Mouse (Mus musculus) MN1 (cell line): Measurements from ENCODE around the gene Ptms.
A peak's percentile ranks its signal among the peaks of the same experiment; 100 is the strongest.

Experiments used
- DNase-seq: peaks from one replicate; pipeline ENCODE4 v3.0.0-alpha.2; 2016; ENCODE audit warnings: low spot score

Gene Ptms

DNA sequence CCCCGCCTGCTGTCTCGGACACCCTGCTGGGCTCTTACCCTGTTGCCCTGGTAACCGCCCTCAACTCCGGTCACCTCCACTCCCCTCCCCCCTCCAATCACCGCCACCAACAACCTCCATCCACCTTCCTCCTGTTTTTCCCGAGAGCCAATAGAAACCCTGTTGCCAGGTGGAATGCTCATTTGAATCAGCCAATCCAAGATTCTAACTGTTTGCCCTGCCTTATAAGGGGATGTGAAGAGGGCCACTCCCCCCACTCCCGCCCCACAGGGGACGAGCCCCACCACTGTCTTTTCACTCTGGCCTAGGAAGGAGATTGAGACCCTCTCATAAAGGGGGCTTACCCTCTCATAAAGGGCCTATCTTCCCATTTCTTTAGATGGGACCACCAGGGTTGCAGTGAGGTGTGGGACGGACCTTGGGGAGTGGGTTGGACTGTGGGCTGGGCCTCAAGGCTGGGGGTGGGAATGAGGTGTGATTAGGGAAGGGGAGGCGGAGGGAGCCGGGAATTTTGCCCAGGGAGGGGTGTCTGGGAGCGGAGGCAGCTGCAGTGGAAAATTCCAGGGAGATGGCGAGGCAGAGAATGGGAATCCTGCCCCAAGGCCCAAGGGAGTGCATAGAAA lies at the start of gene Ptms:
TSS of gene Ptms (minus strand) at position 409 of the 623 bp plus-strand sequence.
- peak; percentile 96 for DNase-seq

DNA sequence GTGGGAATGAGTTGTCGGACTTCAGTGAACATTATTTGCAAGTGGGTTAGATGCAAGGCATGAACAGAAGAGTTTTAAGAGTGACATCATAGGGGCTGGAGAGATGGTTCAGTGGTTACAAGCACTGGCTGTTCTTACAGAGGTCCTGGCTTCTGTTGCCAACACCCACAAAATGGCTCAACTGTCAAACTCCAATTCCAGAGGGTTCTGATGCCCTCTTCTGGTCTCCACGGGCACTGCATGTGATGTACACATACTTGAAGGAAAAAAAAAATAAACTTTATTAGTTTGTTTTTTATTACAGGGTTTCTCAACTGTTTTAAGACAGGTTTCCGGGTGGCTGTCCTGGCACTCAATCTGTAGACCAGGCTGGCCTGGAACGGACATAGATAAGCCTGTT lies 47.9 kb upstream of the Ptms start:
- DNase-seq, result peak; percentile 30

DNA sequence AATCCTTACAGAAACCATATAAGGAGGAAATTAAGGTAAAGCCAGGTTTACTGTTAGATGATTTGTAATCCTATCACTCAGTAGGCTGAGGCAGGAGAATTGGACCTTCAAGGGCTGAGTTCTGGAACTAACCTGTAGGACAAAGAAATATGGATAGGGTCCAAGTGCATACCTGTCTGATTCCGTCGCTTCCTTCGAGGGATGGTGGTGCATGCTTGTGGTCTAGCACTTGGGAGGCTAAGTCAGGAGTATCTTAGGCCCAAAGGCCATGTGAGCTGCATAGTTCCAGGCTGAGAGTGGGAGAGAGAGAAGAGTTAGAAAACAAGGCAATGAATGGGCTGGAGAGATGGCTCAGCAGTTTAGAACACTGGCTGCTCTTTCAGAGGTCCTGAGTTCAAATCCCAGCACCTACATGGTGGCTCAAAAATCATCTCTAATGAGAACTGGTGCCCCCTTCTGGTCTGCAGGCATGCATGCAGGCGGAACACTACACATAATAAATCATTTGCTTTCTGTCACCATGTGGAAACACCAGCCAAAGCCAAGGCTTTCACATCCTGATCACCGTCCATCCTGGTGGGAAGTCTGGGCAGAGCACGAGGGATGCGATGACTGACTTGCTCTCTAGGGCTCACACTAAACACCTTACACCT lies 46.7 kb upstream of the Ptms start:
- peak; percentile 11 for DNase-seq

DNA sequence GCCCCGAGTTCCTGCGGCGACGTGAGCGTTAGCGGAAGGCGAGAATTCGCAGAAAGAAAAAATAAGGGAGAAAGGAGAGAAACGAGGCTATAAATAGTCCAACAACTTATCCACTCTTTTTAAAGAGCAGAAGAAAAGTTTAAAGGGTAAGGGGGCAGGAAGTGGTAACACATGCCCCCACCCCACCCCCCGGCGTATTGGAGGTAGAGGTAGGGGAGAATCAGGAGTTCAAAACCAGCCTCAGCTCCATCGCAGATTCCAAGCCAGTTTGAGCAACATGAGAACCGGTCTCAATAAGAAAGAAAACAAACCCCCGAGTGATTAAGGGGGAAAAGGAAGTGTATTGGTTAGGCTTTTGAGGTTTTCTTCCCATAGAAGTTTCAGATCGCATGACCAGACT lies 45.8 kb upstream of the Ptms start:
- peak; percentile 36 for DNase-seq

DNA sequence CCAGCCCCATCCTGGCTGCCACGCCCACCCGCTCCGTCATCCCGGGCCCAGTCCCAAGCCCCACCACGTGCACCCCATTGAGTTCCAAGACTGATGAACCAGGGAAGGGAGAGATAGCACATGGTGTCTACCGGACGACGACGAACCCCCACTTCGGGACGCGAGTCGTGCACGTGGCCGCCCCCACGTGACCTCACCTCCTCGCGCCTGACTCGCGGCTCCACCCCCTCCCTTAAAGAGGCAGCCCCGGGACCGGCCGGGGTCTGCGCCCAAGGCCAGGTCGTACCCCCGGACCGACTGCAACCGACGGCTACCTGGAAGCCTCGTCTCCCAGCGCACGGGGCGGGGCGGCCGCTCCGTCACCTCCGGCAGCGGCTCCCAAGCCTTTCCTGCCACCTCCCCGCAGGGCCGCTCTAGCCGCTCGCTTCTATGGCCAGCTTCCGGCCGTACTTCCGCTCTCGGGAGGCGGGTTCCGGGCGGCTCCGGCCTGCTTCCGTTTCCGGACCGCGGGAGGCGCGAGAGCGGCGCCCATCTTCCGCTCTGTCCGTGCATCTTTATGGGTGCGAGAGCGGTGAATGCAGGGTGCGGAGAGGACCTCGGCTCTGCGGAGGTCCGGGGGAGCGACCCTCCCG lies 45.3 kb upstream of the Ptms start, which contains the start of gene Cops7a:
TSS of gene Cops7a (minus strand) at position 451 of the 632 bp plus-strand sequence.
- peak; percentile 95 for DNase-seq

DNA sequence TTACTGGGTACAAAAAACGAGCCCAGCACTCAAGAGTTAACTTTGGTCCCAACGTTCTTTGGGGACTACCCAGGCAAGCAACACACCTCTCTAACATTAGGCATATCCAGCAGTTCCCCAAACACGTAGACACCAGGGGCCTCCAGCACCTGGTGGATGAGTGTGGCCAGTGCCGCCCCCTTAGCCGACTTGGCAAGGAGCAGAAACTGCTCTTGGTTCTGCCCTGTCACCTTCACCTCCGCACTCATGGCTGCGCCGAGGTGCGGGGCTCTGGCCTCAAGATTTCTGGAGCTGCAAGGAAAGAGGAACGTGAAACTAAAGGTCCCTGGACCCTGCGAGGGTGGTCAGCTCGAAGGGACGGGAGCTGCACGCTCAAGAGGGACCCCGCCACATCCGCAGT lies 44.7 kb upstream of the Ptms start:
- peak; percentile 36 for DNase-seq

DNA sequence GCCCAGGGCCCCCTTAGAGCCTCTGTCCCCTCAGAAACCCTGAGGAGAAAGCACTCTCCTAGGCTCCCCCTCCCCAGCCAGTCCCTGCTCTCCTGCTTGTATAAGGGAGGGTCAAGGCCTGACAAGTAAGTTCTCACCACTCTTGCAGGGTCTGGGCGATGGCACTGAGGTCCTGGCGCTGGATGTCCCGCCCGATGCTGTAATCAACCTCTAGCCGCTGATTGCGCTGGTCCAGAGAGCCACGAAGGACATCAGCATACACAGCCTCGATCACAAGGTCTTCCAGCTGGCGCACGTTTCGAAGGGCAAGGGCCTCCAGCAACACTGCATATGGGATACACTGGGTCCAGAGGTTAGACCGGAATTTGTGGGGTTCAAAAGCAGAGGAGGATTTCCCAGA lies 41.1 kb upstream of the Ptms start:
- no peak for DNase-seq

DNA sequence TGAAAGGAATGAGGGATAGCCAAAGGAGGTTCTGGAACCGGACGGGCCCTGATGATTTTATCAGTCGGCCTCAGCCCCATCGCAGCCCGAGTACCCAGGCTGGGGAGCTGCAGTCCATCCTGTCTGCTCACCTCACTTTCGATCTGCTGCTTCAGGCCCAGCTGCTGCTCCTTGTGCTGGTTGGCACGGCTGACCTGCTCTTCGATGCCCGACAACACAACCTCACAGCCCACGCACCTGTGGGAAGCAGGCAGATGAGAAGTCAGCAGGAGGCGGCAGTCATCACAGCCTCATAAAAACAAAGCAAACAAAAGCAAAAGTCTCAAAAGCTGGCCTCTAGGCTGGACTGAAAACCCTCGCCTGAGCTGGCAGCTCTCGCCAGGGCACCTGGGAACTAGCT lies 40.1 kb upstream of the Ptms start:
- DNase-seq, result no peak

DNA sequence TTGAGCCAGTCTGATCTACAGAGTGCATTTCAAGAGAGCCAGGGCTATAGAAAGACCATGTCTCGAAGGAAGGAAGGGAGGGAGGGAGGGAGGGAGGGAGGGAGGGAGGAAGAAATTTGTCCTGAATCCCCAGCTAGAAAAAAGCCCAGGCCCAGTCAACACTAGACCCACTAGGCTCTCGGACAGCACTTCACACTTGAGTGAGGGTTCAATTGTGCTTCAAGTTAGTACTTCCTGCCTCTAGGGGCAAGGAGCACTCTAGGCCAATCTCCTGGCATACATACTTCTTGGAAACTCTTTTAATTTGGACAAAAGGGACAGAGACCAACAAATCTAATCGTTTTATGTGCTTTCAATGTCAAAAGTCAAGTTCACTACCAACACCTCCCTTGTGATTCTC lies 38.2 kb upstream of the Ptms start:
- DNase-seq, result no peak

DNA sequence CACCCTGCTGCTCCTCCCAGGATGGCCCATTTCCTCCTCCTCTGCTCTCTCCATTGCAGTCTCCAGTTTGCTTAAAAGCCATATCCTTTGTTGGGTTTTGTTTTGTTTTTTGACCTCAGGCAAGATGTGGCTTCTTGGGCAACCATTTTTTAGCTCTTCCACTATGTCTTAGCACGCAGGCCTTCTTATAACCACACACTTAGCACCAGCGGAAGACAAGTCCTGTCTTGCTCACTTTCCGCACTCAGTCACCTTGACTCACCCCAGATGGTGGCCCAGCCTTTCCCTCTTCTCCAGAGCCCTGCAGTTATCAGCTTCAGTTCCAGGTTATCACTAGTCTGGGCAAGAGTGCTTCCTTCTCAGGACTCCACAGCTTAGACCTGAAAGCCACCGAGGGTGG lies 35.3 kb upstream of the Ptms start:
- no peak for DNase-seq

DNA sequence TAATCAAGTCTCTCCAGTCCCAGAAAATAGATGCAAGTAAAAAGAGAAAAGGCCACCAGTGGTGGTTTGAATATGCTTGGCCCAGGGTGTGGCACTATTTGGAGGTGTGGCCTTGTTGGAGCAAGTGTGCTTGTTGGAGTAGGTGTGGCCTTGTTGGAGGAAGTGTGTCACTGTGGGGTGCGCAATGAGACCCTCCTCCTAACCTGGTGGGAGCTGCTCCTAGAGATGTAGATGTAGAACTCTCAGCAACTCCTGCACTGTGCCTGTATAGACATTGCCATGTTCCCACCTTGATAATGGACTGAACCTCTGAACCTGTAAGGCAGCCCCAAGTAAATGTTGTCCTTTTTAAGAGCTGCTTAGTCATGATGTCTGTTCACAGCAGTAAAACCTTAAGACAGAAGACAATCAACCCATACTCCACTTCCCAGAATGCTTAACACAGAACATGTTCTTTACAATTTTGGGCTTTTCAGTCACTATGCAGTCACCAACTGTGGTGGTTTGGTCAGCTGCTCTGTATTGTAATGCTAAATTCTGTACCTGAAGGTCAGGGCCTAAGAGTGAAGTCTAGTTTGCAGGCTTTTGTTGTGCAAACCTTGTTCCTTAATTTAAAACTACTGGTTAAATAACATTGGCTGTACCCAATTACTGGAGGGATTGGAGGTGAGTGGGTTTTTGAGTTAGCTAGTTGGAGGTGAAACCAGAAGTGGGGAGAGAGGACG lies 34.2 kb upstream of the Ptms start:
- no peak for DNase-seq

DNA sequence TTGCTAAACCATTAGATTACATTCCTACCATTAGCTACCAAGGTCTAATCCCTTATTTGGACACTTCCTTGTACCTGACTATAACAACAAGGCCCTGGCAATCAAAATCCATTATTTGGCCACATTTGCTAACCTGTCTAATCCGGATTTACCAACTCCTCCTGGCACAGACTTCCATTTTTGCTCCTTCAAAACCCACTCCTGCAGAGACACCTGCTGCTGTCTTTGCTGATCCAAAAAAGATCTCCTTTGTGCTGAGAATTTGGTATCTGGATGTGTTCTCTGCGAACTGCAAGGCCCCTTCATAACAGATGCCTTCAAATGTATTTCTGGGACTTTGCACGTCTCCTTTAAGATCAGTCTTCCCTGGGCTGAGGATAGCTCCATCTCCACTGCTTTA lies 23.6 kb upstream of the Ptms start:
- DNase-seq, result no peak

DNA sequence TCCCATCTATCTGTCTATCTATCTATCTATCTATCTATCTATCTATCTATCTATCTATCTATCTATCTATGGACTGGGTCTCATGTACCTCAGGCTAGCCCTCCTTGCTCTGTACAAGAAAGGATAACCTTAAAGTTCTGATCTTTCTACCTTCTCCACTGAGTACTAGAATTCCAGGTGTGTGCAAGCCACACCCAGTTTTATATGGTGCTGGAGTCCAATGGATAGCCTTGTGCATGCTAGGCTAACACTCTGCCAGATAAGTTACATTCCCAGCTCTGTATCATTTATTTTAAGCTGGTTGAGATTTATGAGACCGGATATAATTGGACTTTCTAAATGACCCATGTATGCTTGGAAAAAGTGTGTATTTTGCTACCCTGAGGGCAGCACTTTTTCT lies 21.8 kb upstream of the Ptms start:
- no peak for DNase-seq

DNA sequence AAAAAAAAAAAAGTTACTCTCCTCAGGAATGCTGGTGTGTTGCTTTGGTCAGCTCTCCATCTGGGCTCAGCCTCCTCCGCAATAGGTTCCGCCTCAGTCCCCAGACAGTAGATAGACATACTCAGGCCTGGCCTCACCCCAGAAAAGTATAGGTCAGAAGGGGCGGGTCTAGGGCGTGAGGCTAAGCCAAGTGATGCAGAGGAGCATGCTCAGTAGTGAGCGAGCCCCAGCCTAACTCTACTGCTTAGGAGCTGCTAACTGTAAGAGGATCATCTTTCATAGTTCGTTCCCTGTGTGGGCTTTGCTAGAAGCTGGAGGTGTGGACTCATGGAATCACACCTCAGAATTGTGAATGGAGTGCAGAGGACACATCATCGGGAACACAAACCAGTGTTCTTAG lies 18.7 kb upstream of the Ptms start:
- no peak for DNase-seq

DNA sequence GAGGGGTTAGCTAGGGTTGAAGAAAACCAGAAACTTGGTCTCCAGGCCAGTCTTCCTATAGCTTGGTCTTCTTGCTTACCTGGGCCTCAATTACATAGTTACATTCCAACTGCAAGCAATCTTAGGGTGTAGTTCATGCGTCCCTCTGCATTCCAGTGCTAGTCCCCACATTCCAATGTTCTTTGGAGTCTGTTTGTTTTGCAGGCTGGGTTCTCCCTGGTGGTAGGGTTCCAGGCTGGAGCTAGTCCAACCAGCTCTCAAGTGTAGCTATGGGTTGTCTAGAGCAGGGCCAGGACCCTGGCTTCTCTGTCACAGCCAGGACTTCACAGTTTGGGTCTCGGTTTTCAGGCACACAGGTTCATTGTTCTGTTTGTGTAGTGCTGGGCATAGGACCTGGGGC lies 17.6 kb upstream of the Ptms start:
- DNase-seq, result no peak

DNA sequence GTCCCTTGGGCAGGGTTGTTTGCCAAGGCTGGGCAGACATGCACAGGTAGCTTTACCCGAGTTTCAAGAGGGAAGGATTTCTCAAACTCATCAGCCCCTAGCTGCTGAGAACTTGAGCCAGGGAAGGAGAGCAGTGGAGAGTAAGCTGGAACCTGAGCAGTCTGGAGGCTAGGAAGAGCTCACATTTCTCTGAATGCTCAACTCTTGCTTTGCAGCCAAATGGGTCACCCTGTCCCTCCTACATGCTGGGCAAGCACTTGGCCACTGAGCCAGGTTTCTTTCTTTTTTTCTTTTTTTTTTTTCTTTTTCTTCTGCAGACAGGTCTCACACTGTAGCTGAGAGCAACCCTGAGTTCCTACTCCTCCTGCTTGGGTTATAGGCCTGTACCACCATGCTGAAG lies 16.8 kb upstream of the Ptms start:
- DNase-seq, result no peak

DNA sequence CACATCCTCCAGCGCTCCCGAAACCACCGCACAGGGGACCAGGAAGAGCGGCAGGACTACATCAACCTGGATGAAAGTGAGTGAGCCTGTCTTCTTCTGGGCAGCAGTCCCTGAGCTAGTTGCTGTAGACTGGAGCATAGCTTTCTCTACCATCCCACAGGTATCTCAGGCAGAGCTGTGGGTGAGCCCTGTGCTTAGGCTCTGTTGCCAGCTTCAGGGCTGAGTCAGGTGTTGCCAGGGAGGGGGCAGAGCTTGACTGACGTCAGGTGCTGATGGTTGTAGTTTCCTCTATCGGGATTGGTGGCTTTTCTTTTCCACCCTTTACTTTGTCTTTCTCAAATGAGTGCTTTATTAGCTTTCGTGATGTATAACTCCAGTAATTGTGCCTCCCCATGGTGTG lies 14.8 kb upstream of the Ptms start:
- no peak for DNase-seq

DNA sequence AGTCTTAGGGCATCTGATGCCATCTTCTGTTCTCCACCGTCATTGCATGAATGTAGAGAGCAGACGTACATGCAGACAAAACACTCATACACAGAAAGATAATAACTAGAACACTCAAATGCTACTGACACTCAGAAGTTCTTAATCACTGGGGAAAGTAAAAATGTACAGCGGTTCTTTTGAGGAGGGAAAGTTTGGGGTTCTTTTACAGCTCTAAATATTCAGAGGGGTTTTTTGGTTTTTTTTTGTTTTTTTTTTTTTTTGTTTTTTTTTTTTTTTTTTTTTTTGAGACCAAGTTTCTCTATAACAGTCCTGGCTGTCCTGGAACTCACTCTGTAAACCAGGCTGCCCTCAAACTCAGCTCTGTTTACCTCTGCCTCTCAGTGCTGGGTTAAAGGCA lies 13.2 kb upstream of the Ptms start:
- DNase-seq, result no peak

DNA sequence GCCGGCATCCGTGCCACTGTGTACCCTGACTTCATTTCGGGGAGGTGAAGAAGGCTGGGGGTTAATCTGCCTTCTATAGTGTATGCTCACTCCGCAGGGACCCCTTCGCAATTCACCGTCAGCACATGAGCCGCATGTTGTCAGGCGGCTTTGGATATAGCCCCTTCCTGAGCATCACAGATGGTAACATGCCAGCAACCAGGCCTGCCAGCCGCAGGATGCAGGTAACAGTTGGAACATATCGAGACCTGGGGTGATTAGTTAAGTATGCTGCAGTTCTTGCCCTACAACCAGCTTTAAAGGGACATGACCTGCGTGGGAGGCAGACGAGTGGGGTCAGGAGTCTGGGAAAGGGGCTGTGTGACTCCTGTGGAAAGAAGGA lies 12.4 kb upstream of the Ptms start:
- no peak for DNase-seq

DNA sequence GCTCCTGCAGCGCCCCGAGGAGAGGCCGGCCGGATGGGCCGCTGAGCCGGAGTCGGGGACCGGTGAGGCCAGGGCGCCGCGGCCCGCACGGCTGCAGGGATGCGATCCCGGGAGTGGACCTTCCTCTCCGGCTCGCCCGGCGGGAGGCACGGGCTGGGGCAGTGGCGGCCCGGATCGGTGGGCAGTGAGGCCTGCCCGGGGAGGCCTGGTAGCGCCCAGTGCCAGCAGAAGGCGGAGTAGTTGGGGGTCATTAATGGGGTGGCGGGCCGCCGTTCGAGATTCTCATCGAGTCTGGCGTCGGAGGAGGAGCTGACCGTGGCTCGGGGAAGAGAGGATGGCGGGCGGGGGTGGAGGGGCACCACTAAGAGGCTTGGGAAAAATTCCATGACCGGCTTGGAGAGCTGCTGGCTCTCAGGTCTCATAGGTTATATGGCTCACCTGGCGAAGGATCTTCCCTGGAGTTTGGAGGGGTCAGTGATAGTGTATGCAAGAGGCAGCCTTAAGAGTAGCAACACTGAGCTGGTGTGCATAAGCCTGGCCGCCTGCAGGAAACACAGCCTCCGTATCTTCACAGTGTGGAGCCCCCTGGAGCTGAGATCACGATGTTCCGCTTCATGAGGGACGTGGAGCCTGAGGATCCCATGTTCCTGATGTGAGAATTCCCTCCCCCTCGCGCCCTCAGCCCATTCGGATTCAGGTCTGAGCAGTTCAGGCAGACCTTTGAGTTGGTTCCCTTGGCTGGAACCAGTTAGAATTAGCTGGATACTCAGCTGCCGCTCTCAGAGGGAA lies 11.8 kb upstream of the Ptms start:
- DNase-seq, result peak; percentile 69

DNA sequence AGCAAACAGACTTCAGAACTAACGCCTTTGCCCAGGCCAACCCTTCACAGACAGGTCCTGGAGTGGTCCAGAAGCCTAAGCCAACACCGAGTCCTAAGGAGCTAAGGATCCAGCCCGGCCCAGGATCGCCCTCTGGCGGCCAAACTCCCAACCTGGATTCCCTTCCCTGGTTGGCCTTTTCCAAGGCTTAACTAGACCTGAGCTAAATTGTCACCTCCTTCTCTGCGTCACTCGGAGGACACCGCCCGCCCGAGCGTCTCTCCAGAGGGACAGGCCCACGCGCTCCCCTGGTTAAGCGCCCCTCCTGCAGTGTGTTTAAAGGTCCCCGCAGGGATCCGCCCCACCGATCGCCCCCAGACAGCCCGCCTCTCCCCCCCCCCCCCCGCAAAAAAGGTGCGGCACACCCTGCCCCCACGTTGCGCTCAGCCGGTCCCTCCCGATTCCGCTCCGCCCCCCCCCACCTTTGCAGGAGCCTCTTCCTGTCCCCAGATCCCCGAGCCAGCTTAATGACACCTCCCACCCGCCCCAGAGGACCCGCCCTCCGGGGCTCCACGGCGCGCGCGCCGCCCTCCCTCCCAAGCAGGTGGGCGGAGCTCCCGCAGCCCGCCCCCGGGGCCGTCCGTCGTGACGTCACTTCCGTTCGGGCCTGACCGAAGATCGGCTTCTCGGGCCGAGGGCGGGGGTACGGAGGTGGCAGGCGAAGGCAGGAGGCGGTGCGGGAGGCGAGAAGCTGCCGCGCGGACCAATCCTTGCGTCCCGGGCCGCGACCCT lies 11.0 kb upstream of the Ptms start, which contains the start of gene Mlf2:
TSS of gene Mlf2 (plus strand) at position 633 of the 771 bp plus-strand sequence.
- DNase-seq, result peak; percentile 98
